Mouse (Mus musculus) hindbrain, embryonic 12.5 days (tissue): ENCODE measurements around the gene Tspan9. TPM values are rescaled to one million over a fixed set of nuclear protein-coding genes. Genes with fewer than 3 reads are reported as not detected.

Source experiments
- ATAC-seq: fragments of 200-750 bp; cut with Nextera tagmentation; 2 replicates; pipeline ENCODE4 v1.8.0; 2017; ENCODE audit warnings: moderate TSS enrichment; ENCODE audit not compliant: low FRiP score
- H3K27ac ChIP-seq: fragments of 300-500 bp; sonication (generic); 2 replicates; pipeline ENCODE4 v1.5.1; 2016; ENCODE audit warnings: mild to moderate bottlenecking
- H3K27me3 ChIP-seq: fragments of 300-500 bp; sonication (generic); 2 replicates; pipeline ENCODE4 v1.6.1; 2016; ENCODE audit warnings: mild to moderate bottlenecking
- H3K36me3 ChIP-seq: fragments of 300-500 bp; sonication (generic); 2 replicates; pipeline ENCODE4 v1.6.1; 2016; ENCODE audit warnings: mild to moderate bottlenecking
- H3K4me1 ChIP-seq: fragments of 300-500 bp; sonication (generic); 2 replicates; pipeline ENCODE4 v1.6.1; 2016
- H3K4me2 ChIP-seq: fragments of 300-500 bp; sonication (generic); replicated peaks from 2 replicates; pipeline ENCODE4 v1.6.1; 2016; ENCODE audit warnings: mild to moderate bottlenecking
- H3K4me3 ChIP-seq: fragments of 300-500 bp; sonication (generic); 2 replicates; pipeline ENCODE4 v1.5.1; 2016; ENCODE audit warnings: mild to moderate bottlenecking
- H3K9ac ChIP-seq: fragments of 300-500 bp; sonication (generic); 2 replicates; pipeline ENCODE4 v1.6.1; 2016; ENCODE audit warnings: mild to moderate bottlenecking, moderate library complexity
- H3K9me3 ChIP-seq: fragments of 300-500 bp; sonication (generic); replicated peaks from 2 replicates; pipeline ENCODE4 v1.6.1; 2016; ENCODE audit warnings: mild to moderate bottlenecking
- WGBS: fragments of 180-500 bp; shearing (Covaris S2); methylation state at CpG from one replicate; pipeline ENCODE4 v1.1.7; 2016; 5-methylcytosine and 5-hydroxymethylcytosine counted together
- polyA plus RNA-seq: library from polyadenylated mRNA; unstranded; fragments of >200 nt; fragmentation: Nextera tagmentation; extraction: Ambion mirVana; gene quantifications from 2 replicates; pipeline ENCODE4 v1.2.1, GENCODE M21; 2016

Tspan9 gene
- polyA plus RNA-seq, 1 experiment from 2014 or later: 63.4 TPM

DNA sequence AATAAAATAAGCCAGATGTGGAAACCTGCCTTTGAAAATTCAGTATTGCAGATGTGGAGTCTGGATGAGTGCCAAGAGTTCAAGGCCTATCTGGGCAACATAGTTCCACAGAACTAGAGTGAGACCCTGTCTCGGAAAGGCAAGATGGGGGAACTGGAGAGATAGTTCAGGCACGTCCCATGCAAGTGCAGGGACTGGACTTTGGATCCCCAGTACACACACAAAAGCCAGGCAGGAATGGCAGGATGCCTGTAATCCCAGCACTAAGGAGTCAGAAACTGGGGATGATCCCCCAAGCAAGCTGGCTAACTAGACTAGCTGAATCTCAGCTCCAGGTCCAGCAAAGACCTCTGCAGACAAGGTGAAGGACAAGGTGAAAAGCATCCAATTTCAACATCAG, 12.5 kb upstream of the Tspan9 start:
- H3K27me3 ChIP-seq: no peaks in the 10 kb centered on the region
- 87% methylated on average over 2 of the region's 2 CpGs for WGBS
- H3K9ac ChIP-seq: no peak overlapping the region
- no peaks in the 10 kb centered on the region for H3K9me3 ChIP-seq
- H3K4me2 ChIP-seq: no peak overlapping the region
- no peak overlapping the region for H3K27ac ChIP-seq
- no peak overlapping the region for H3K4me3 ChIP-seq
- no peaks in the 10 kb centered on the region for H3K36me3 ChIP-seq
- no peaks in the 10 kb centered on the region for H3K4me1 ChIP-seq
- no peak for ATAC-seq

DNA sequence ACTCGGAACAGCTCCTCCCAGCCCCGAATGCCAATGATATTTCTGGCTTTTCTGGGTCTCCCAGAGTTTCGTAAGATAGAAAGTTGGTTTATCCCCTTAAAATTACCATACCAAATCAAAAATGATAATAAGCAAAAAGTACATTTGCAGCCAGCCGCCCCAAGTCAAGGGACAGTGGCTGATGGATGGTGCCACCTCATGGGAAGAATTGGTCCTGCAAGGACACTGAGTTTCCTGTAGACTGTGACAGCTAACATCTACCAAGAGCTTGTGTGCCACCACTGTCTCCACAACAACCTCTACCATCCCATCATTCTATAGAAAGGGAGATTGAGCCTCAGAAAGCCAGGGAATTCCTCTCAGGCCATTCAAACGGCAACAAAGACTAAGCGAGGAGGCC, 2.4 kb upstream of the Tspan9 start:
- Histone ChIP-seq H3K36me3 (no peaks in the 10 kb centered on the region), H3K4me3 (no peak overlapping the region), H3K9me3 (no peaks in the 10 kb centered on the region), H3K4me2 (no peak overlapping the region), H3K9ac (no peak overlapping the region), H3K27ac (no peak overlapping the region), H3K27me3 (0 out of 2 replicates have a peak, but pooled peaks cover 5% of the 10 kb centered on the region), H3K4me1 (peaks cover 12% of the 10 kb centered on the region)
- no peak for ATAC-seq
- WGBS: 70% methylated on average over 6 of the region's 6 CpGs

DNA sequence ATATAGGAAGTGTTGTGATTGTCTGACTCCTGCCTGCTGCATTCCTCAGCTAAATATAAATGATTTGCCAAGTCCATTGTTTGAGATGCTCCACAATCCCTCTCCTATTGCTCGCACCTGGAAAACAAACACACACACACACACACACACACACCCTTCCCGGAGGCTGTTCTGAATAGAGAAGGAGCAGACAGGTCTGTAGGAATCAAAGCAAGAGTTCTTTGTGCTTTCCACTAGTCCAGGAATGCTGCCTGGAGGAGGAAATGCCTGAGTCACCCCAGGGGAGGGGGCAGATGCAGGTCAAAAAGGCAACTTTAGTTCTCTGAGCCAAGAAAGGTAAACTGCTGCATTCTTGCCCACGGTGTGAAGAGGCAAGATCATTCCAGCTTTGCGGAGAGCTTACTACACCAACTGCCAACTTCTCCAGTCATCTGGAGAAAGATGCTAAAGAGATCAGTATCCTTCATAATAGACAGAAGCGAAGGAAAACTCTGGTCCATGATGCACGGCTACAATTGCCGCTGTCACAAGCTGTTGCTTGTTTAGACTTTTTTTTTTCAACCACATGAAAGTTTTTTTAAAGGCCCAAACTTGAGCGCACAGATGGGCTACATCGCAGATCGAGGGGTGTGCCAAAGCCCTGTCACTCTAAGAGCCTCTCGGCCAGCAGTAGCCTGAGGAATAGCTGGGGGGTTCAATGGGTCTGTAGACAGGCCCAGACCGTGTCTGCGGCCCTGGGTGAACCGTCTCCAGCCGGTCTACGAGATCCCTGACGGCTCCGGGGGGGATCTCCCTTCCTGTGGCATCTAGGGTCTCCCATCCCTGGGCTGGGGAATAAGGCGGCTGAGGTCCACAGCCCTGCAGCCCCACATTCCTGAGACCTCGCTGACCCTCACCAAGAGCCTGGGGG, 770 bp downstream of the Tspan9 start:
- WGBS: 3% methylated on average over 20 of the region's 20 CpGs
- Histone ChIP-seq H3K9me3 (no peaks in the 10 kb centered on the region), H3K27ac (peak overlapping the region; percentile 73), H3K4me1 (peaks cover 12% of the 10 kb centered on the region), H3K4me2 (peak overlapping the region; percentile 84), H3K4me3 (peak overlapping the region; percentile 69), H3K9ac (peak overlapping the region; percentile 85), H3K36me3 (no peaks in the 10 kb centered on the region), H3K27me3 (0 out of 2 replicates have a peak, but pooled peaks cover 5% of the 10 kb centered on the region)
- ATAC-seq: peak; percentile 51

DNA sequence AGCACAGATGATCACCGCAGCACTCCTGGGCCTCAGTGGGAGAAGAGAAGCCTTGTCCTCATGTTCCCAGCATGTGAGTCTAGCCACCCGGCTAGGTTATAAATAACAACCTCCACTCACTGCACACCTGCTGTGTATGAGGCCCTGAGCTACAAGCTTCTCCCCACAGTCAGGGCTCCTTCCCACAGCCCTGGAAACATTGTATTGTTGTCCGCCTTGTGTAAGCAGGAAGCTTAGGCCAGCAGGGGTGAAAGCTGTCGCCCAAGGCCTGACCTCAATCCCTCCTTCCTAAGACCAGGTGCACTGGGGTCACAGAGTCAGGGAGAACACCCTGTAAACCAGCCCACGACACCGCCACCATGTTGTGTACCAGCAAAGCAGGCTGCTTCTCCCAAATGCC, 2.7 kb downstream of the Tspan9 start:
- 55% methylated on average over 6 of the region's 6 CpGs for WGBS
- Histone ChIP-seq H3K4me1 (peaks cover 14% of the 10 kb centered on the region), H3K36me3 (no peaks in the 10 kb centered on the region), H3K9me3 (no peaks in the 10 kb centered on the region), H3K9ac (no peak overlapping the region), H3K4me3 (no peak overlapping the region), H3K27ac (no peak overlapping the region), H3K4me2 (no peak overlapping the region), H3K27me3 (0 out of 2 replicates have a peak, but pooled peaks cover 5% of the 10 kb centered on the region)
- no peak for ATAC-seq

DNA sequence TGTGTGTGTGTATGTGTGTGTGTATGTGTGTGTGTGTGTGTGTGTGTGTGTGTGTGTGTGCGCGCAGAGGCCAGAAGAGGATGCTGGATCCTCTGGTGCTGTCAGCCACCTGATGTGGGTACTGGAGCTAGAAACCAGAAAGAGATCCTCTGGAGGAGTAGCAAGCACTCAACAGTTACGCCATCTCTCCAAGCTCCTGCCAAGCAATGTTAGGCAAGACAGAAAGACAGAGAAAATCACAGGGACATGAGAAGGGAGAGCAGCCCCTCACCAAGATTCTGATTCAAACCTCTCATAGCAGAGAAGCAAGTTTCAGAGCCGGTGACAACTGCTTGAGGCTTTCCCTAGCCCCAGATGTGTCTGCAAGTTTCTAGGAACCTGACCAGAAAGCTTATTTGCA, 5.5 kb downstream of the Tspan9 start:
- Histone ChIP-seq H3K4me3 (no peak overlapping the region), H3K9ac (no peak overlapping the region), H3K27ac (no peak overlapping the region), H3K9me3 (no peaks in the 10 kb centered on the region), H3K36me3 (no peaks in the 10 kb centered on the region), H3K4me1 (peaks cover 26% of the 10 kb centered on the region), H3K4me2 (no peak overlapping the region), H3K27me3 (no peaks in the 10 kb centered on the region)
- no peak for ATAC-seq
- 92% methylated on average over 4 of the region's 4 CpGs for whole genome bisulfite sequencing

DNA sequence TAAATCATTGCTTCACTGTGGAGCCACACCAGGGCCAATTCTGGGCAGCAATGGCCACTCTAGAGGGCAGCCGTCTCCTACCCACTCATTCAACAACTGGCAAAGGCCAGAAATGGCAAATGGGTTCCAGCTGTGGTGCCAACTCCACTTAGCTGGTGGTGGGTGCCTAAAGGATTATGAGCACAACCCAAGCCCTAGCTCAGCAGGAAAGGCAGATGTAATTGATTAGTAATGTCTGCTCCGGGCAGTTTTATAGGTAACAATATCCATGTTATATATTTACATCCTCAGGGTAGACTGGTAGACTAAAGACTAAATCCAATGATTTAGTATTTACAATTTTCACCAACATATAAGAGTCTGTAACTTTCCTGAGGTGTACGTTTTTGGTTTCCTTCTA, 6.7 kb downstream of the Tspan9 start:
- H3K27ac ChIP-seq: no peak overlapping the region
- no peaks in the 10 kb centered on the region for H3K9me3 ChIP-seq
- no peaks in the 10 kb centered on the region for H3K27me3 ChIP-seq
- WGBS: 80% methylated on average over 3 of the region's 3 CpGs
- H3K4me1 ChIP-seq: peaks cover 23% of the 10 kb centered on the region
- no peaks in the 10 kb centered on the region for H3K36me3 ChIP-seq
- no peak overlapping the region for H3K4me3 ChIP-seq
- no peak overlapping the region for H3K4me2 ChIP-seq
- no peak for ATAC-seq
- H3K9ac ChIP-seq: no peak overlapping the region

DNA sequence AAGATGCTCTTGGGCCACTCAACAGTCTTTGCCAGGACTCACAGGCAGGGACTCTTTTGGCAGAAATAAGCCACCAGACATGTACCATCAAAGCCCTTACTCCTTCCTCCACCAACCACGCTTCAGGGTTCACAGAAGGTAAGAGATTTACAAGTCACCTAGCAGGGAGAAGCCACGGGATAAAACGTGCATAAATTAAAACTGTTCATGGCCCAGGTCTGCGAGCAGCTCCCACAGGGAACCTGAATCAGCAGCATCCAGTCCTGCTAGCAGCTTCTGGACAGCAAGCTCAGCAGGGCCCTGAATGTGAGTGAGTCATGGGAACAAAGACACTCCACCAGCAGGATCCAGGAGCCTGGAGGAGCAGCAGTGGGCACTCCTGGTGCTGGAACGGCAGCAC, 7.9 kb downstream of the Tspan9 start:
- Histone ChIP-seq H3K4me2 (no peak overlapping the region), H3K27ac (no peak overlapping the region), H3K27me3 (no peaks in the 10 kb centered on the region), H3K9me3 (no peaks in the 10 kb centered on the region), H3K9ac (no peak overlapping the region), H3K4me1 (peaks cover 32% of the 10 kb centered on the region), H3K36me3 (no peaks in the 10 kb centered on the region), H3K4me3 (no peak overlapping the region)
- WGBS: 40% methylated on average over 5 of the region's 5 CpGs
- ATAC-seq: no peak

DNA sequence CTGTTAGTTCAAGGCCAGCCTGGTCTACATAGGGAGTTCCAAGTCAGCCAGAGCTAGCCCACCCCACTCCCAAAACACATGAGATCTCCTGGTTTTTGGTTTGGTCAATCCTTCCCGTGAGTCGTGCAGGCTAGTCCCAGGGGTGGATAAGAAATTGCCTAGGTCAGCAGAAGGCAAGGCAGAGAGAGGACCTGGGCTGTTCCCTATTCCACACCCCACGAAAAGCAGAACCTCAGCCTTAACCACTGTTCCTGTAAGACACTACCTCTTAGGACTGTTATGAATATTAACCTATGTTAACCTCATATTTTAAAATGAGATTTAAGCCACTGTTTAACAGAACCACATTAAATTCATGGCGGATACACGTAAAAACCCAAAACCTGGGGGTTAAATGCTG, 8.4 kb downstream of the Tspan9 start:
- Histone ChIP-seq H3K4me3 (no peak overlapping the region), H3K9ac (no peak overlapping the region), H3K4me1 (peaks cover 35% of the 10 kb centered on the region), H3K4me2 (no peak overlapping the region), H3K27me3 (no peaks in the 10 kb centered on the region), H3K36me3 (no peaks in the 10 kb centered on the region), H3K27ac (no peak overlapping the region), H3K9me3 (no peaks in the 10 kb centered on the region)
- no peak for ATAC-seq
- WGBS: 75% methylated on average over 5 of the region's 5 CpGs

DNA sequence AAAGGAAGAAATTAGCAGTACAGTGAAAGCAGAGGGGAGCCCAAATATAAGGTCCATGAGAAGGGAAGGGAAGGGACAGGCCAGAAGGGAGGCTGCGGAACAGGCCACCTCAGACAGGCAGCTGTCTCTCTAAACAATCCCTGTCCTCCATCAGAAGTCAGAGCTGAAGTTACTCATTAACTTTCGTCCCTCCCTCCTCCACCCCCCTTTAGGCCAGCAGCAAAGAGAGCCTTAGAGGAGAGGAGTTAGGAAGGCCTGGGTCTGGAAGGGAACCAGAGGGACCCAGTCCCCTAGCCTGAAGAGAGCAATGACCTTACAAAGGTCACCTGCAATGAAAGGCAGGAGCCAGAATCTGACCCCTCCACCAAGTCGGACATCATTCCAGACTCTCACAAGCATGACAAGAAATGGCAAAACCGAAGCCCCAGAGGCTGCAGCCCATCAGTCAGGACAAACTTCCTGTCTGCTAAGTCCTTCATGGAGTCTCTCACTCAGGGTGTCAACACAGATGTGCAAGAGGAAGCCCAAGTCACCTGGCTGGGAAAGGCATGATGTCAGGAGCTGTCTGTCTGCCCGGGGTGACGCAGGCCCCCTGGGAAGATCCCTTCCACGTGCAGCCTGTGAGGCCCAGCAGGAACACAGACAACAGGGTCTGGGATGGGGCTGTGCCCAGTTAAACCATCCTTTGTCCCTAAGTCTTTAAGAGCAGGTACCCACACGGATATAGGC, 9.0 kb downstream of the Tspan9 start:
- no peak overlapping the region for H3K4me3 ChIP-seq
- 36% methylated on average over 8 of the region's 8 CpGs for WGBS
- H3K36me3 ChIP-seq: no peaks in the 10 kb centered on the region
- H3K9ac ChIP-seq: no peak overlapping the region
- no peaks in the 10 kb centered on the region for H3K27me3 ChIP-seq
- H3K4me1 ChIP-seq: peaks cover 40% of the 10 kb centered on the region
- H3K4me2 ChIP-seq: no peak overlapping the region
- H3K27ac ChIP-seq: no peak overlapping the region
- H3K9me3 ChIP-seq: no peaks in the 10 kb centered on the region
- ATAC-seq: no peak

DNA sequence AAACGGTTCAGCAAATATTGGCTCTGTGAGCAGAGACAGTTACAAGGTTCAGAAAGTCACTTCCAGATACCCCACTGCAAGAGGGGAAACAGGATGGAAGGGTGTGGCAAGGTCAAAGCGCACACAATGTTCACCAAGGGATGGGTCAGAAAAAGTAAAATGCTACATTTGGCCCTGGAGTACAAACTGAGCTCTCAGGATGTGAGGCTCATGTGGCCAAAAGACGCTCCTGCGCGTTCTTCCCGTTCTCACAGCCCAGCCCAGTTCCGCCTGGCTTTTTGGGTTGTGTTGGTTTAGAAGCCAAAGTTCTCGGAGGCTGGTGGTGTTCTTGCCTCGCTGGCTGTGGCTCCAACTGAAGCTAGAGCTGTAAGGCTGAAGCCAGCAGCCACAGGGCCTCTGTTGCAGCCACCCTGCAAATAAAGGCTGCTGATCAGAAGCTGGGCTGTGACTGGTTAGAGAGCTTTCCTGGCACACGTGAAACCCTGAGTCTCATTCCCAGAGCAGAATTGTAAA, 9.7 kb downstream of the Tspan9 start:
- ATAC-seq: no peak
- Histone ChIP-seq H3K27me3 (no peaks in the 10 kb centered on the region), H3K4me1 (peaks cover 45% of the 10 kb centered on the region), H3K4me2 (no peak overlapping the region), H3K9ac (no peak overlapping the region), H3K9me3 (no peaks in the 10 kb centered on the region), H3K4me3 (no peak overlapping the region), H3K27ac (no peak overlapping the region), H3K36me3 (no peaks in the 10 kb centered on the region)
- 69% methylated on average over 10 of the region's 10 CpGs for whole genome bisulfite sequencing

DNA sequence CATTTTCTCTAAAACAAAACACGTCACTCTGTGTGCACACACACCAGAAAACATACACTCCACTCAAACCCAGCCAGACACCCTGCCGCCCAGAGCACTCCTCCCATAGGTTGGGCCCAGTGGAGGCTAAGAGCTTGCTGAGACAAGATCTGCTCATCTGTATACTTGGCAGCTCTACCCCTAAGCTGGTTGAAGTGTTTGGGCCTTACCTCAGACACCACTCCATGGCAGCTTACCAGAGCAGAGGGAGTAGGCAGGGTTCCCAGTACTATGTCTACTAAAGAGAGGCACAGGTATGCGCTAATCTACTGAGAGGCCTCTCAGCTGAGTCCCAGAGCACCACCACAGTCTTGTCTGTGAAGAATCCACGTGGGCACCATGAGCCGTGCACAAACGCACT, 10.8 kb downstream of the Tspan9 start:
- Histone ChIP-seq H3K27me3 (no peaks in the 10 kb centered on the region), H3K27ac (no peak overlapping the region), H3K9me3 (no peaks in the 10 kb centered on the region), H3K36me3 (no peaks in the 10 kb centered on the region), H3K4me2 (no peak overlapping the region), H3K4me3 (no peak overlapping the region), H3K9ac (no peak overlapping the region), H3K4me1 (peaks cover 54% of the 10 kb centered on the region)
- no peak for ATAC-seq
- 87% methylated on average over 6 of the region's 6 CpGs for WGBS

DNA sequence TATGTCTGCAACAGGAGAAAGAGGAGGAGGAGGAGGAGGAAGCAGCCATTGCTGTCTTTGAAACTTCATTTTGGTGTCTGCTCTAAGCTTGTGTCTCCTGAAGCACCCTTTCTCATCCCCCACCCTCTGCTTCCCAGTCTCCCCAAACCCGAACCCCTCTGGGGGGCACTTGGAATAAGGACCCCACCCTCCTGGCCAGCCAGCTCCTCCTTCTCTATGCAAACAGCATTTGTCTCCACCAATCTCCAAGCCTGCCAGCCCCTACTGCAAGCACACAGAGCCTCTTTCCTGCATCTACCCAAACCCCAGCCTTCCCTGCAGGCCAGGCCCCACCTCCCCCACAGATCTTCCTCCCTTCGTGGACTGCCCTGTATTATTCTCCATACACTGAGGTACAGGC, 12.0 kb downstream of the Tspan9 start:
- Histone ChIP-seq H3K36me3 (no peaks in the 10 kb centered on the region), H3K27me3 (no peaks in the 10 kb centered on the region), H3K9ac (no peak overlapping the region), H3K4me2 (no peak overlapping the region), H3K9me3 (no peaks in the 10 kb centered on the region), H3K4me3 (no peak overlapping the region), H3K4me1 (peaks cover 65% of the 10 kb centered on the region), H3K27ac (no peak overlapping the region)
- WGBS: 39% methylated on average over 2 of the region's 2 CpGs
- no peak for ATAC-seq
